Mouse (Mus musculus) limb, embryonic 14.5 days (tissue): ENCODE data around the gene Utp15. TPM values are rescaled to one million over a fixed set of nuclear protein-coding genes. Genes with fewer than 3 reads are reported as not detected.
A peak's percentile ranks its signal among the peaks of the same experiment; 100 is the strongest.

Experiments
- ATAC-seq: fragments of 200-750 bp; cut with Nextera tagmentation; 2 replicates; pipeline ENCODE4 v1.8.0; 2017; ENCODE audit warnings: low read depth, moderate number of reproducible peaks, moderate TSS enrichment; ENCODE audit not compliant: low FRiP score
- DNase-seq: peaks from one replicate; pipeline ENCODE4 v3.0.0-alpha.2; 2015; ENCODE audit warnings: low spot score
- H3K27ac ChIP-seq: fragments of 300-500 bp; sonication (generic); replicated peaks from 2 replicates; pipeline ENCODE4 v1.5.1; 2014; ENCODE audit warnings: low read depth, mild to moderate bottlenecking, low read length, moderate library complexity, mixed read lengths
- H3K27me3 ChIP-seq: fragments of 300-500 bp; sonication (generic); 2 replicates; pipeline ENCODE4 v1.6.1; 2014; ENCODE audit warnings: low read length, mixed read lengths; ENCODE audit not compliant: control insufficient read depth, insufficient read depth
- H3K36me3 ChIP-seq: fragments of 300-500 bp; sonication (generic); 2 replicates; pipeline ENCODE4 v1.6.1; 2014; ENCODE audit warnings: mild to moderate bottlenecking, low read length, moderate library complexity, mixed read lengths; ENCODE audit not compliant: control insufficient read depth, insufficient read depth
- H3K4me1 ChIP-seq: fragments of 300-500 bp; sonication (generic); 2 replicates; pipeline ENCODE4 v1.6.1; 2014; ENCODE audit warnings: antibody characterized with exemption, low read length, mixed read lengths; ENCODE audit not compliant: control insufficient read depth, insufficient read depth
- H3K4me2 ChIP-seq: fragments of 300-500 bp; sonication (generic); replicated peaks from 2 replicates; pipeline ENCODE4 v1.6.1; 2014; ENCODE audit warnings: low read depth, mild to moderate bottlenecking, low read length, moderate library complexity; ENCODE audit not compliant: severe bottlenecking
- H3K4me3 ChIP-seq: fragments of 300-500 bp; sonication (generic); replicated peaks from 2 replicates; pipeline ENCODE4 v1.5.1; 2014; ENCODE audit warnings: low read length
- H3K9ac ChIP-seq: fragments of 300-500 bp; sonication (generic); 2 replicates; pipeline ENCODE4 v1.6.1; 2014; ENCODE audit warnings: mild to moderate bottlenecking, low read depth, low read length, moderate library complexity; ENCODE audit not compliant: severe bottlenecking
- H3K9me3 ChIP-seq: fragments of 300-500 bp; sonication (generic); 2 replicates; pipeline ENCODE4 v1.6.1; 2016; ENCODE audit warnings: low read length; ENCODE audit not compliant: control insufficient read depth
- POLR2A ChIP-seq: fragments of 200-500 bp; IDR thresholded peaks from 2 replicates; pipeline ENCODE4 v1.8.0; 2012; ENCODE audit warnings: inconsistent platforms, mild to moderate bottlenecking, moderate library complexity, borderline replicate concordance; ENCODE audit not compliant: insufficient read depth, insufficient read length; ENCODE audit errors: extremely low read depth
- WGBS: fragments of 180-500 bp; shearing (Covaris S2); extraction: QIAGEN DNeasy Blood & Tissue Kit; methylation state at CpG from one replicate; pipeline ENCODE4 v1.1.7; 2014; 5-methylcytosine and 5-hydroxymethylcytosine counted together
- polyA plus RNA-seq, 2 experiments: library from polyadenylated mRNA; depleted of rRNA in 1 of 2; stranded (reverse) in 1 of 2; unstranded in 1 of 2; fragments of >200 nt; fragmentation: Nextera tagmentation in 1 of 2; extraction: Ambion mirVana in 1 of 2; gene quantifications; 2 replicates each; pipeline versions ENCODE4 v1.2.1 to v1.2.3; 2012 to 2014

The Utp15 gene
- polyA plus RNA-seq, 2 experiments: 19.2 to 25.3 TPM

GRCm38 (mm10) chr13:98230511-98230910 lies 32.3 kb downstream of the Utp15 start:
- H3K4me2 ChIP-seq: no peak overlapping the region
- no peaks in the 10 kb centered on the region for H3K9me3 ChIP-seq
- H3K27me3 ChIP-seq: no peaks in the 10 kb centered on the region
- H3K4me1 ChIP-seq: no peaks in the 10 kb centered on the region
- ATAC-seq: no peak
- H3K9ac ChIP-seq: no peak overlapping the region
- H3K27ac ChIP-seq: no peak overlapping the region
- DNase-seq: no peak
- no peak for TF ChIP-seq POLR2A
- WGBS: 100% methylated on average over 1 of the region's 1 CpGs
- no peaks in the 10 kb centered on the region for H3K36me3 ChIP-seq
- no peak overlapping the region for H3K4me3 ChIP-seq

GRCm38 (mm10) chr13:98226225-98226624 lies 36.6 kb downstream of the Utp15 start:
- no peaks in the 10 kb centered on the region for H3K27me3 ChIP-seq
- no peak for ATAC-seq
- H3K36me3 ChIP-seq: no peaks in the 10 kb centered on the region
- no peak overlapping the region for H3K27ac ChIP-seq
- H3K9me3 ChIP-seq: no peaks in the 10 kb centered on the region
- no peak overlapping the region for H3K9ac ChIP-seq
- H3K4me2 ChIP-seq: no peak overlapping the region
- DNase-seq: no peak
- WGBS: 70% methylated on average over 2 of the region's 2 CpGs
- no peak for TF ChIP-seq POLR2A
- no peaks in the 10 kb centered on the region for H3K4me1 ChIP-seq
- H3K4me3 ChIP-seq: no peak overlapping the region

GRCm38 (mm10) chr13:98222848-98223247 lies 40.0 kb downstream of the Utp15 start:
- Histone ChIP-seq H3K27me3 (no peaks in the 10 kb centered on the region), H3K4me2 (no peak overlapping the region), H3K9ac (no peak overlapping the region), H3K36me3 (no peaks in the 10 kb centered on the region), H3K4me3 (no peak overlapping the region), H3K9me3 (no peaks in the 10 kb centered on the region), H3K4me1 (no peaks in the 10 kb centered on the region), H3K27ac (no peak overlapping the region)
- TF ChIP-seq POLR2A: no peak
- 33% methylated on average over 12 of the region's 12 CpGs for WGBS
- ATAC-seq (peak; percentile 55; the same call in 1 of the 2 replicates), DNase-seq (peak; percentile 20)

GRCm38 (mm10) chr13:98210137-98210536 lies 52.7 kb downstream of the Utp15 start:
- Histone ChIP-seq H3K4me2 (no peak overlapping the region), H3K4me1 (peaks cover 2% of the 10 kb centered on the region; the same call in 1 of the 2 replicates), H3K36me3 (no peaks in the 10 kb centered on the region), H3K9ac (no peak overlapping the region), H3K27me3 (no peaks in the 10 kb centered on the region), H3K9me3 (no peaks in the 10 kb centered on the region), H3K4me3 (no peak overlapping the region), H3K27ac (no peak overlapping the region)
- TF ChIP-seq POLR2A: no peak
- DNase-seq (no peak), ATAC-seq (no peak)
- 74% methylated on average over 7 of the region's 7 CpGs for WGBS

GRCm38 (mm10) chr13:98208842-98209241 lies 54.0 kb downstream of the Utp15 start:
- peak; percentile 22 for DNase-seq
- Histone ChIP-seq H3K27ac (no peak overlapping the region), H3K27me3 (no peaks in the 10 kb centered on the region), H3K4me3 (no peak overlapping the region), H3K9ac (no peak overlapping the region), H3K4me1 (peaks cover 2% of the 10 kb centered on the region; the same call in 1 of the 2 replicates), H3K9me3 (no peaks in the 10 kb centered on the region), H3K4me2 (no peak overlapping the region), H3K36me3 (no peaks in the 10 kb centered on the region)
- TF ChIP-seq POLR2A: no peak
- WGBS: 32% methylated on average over 9 of the region's 9 CpGs
- 0 out of 2 replicates have a peak, but pooled peaks have one; percentile 42 for ATAC-seq

GRCm38 (mm10) chr13:98206546-98206870 lies 56.3 kb downstream of the Utp15 start:
- WGBS: under 1% methylated on average over 12 of the region's 13 CpGs
- no peak for DNase-seq
- no peaks in the 10 kb centered on the region for H3K27me3 ChIP-seq
- H3K27ac ChIP-seq: no peak overlapping the region
- peak overlapping the region; percentile 63 for H3K4me3 ChIP-seq
- no peak for ATAC-seq
- no peaks in the 10 kb centered on the region for H3K36me3 ChIP-seq
- TF ChIP-seq POLR2A: no peak
- peaks cover 2% of the 10 kb centered on the region; the same call in 1 of the 2 replicates for H3K4me1 ChIP-seq
- H3K9me3 ChIP-seq: no peaks in the 10 kb centered on the region
- peak overlapping the region; percentile 100 for H3K4me2 ChIP-seq
- H3K9ac ChIP-seq: peak overlapping the region; percentile 64
